Mouse (Mus musculus) E14TG2a.4 (cell line): ENCODE measurements at regions not wholly inside any gene's neighbourhood (a gene's known extent, or its start where the extent isn't known, plus 50 kb on each side); places are given as distances from the start of the nearest gene placed in this dataset.

ENCODE experiments used
- CTCF ChIP-seq: conservative IDR thresholded peaks from 2 replicates; pipeline ENCODE4 v1.5.1; 2014; ENCODE audit warnings: low read length
- NANOG ChIP-seq: IDR thresholded peaks from 2 replicates; pipeline ENCODE4 v1.6.1; 2014; ENCODE audit warnings: borderline replicate concordance, low read length, mixed read lengths
- POU5F1 ChIP-seq: IDR thresholded peaks from 2 replicates; pipeline ENCODE4 v1.6.1; 2014; ENCODE audit warnings: low read length, borderline replicate concordance

GRCm38 (mm10) chr1:154074270-154074669 lies 126.7 kb upstream of the Zfp648 start:
- no peak for TF ChIP-seq CTCF
- TF ChIP-seq NANOG = no peak
- no peak for TF ChIP-seq POU5F1
